Mouse (Mus musculus) cerebellum, adult 2 months (tissue): ENCODE results near the gene Btg3.

Experiments
- CTCF ChIP-seq: fragments of 200-500 bp; IDR thresholded peaks from 2 replicates; pipeline ENCODE4 v1.5.1; 2011; ENCODE audit warnings: low read depth, mild to moderate bottlenecking, control low read depth, low read length, moderate library complexity, borderline replicate concordance; ENCODE audit not compliant: insufficient read depth
- POLR2A ChIP-seq: fragments of 200-500 bp; IDR thresholded peaks from 2 replicates; pipeline ENCODE4 v1.6.1; 2011; ENCODE audit warnings: low read length, control low read depth, borderline replicate concordance; ENCODE audit not compliant: insufficient read depth

DNA sequence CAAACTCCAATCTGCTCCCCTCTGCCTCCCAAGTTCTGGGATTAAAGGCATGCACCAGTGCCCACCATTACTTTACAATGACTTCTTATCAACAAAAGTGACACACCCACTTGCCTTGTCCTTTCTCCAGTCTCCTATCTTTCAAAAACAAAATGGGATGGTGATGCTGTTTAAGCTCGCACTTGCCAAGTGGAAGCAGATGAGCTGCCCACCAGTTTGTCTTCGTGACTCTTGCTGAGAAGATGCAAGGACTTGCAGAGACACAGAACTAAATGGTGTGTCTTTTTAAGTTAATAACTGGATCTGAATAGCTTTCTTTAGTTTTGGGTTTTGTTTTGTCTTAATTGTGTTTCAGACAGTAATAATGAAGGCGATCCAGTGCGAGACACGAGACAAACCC lies 34.2 kb downstream of the Btg3 start:
- no peak for TF ChIP-seq CTCF
- no peak for TF ChIP-seq POLR2A
